Comparison of ENCODE assay signal across 8 mouse cellular contexts in genomic region chr10:21158111-21158917, GRCm38 (mm10). TPM values are rescaled to one million over a fixed set of nuclear protein-coding genes. Genes with fewer than 3 reads are reported as not detected.
A peak's percentile ranks its signal among the peaks of the same experiment; 100 is the strongest.
DNase-seq lines count a peak whose midpoint lies in the region; ATAC-seq and TF ChIP-seq lines count a peak whose summit lies in the region.

No protein-coding gene starts in this region.

- H3K79me2 ChIP-seq in liver, adult 2 months (ENCODE audit: control insufficient read depth, insufficient read depth, low read length) = no peaks in the 10 kb centered on the region

- H3K4me3 ChIP-seq in bone marrow, adult 2 months (replicated peaks; ENCODE audit: control insufficient read depth, low read depth, low read length) = peak overlapping the region; percentile 82
- peak overlapping the region; percentile 65 for H3K4me3 ChIP-seq in embryonic facial prominence, embryonic 15.5 days (replicated peaks)
- H3K4me3 ChIP-seq in hindbrain, embryonic 12.5 days = peak overlapping the region; percentile 73
- H3K4me3 ChIP-seq in liver, adult 2 months (ENCODE audit: insufficient read depth, low read depth, low read length) = peak overlapping the region; percentile 56; the same call in 1 of the 2 replicates

- peak overlapping the region; percentile 87 for H3K27ac ChIP-seq in bone marrow, adult 2 months (ENCODE audit: control insufficient read depth, insufficient read depth, low read depth, low read length, poor library complexity)
- no peak overlapping the region for H3K27ac ChIP-seq in embryonic facial prominence, embryonic 15.5 days (replicated peaks)
- no peak overlapping the region for H3K27ac ChIP-seq in hindbrain, embryonic 12.5 days
- no peak overlapping the region for H3K27ac ChIP-seq in liver, adult 2 months (replicated peaks; ENCODE audit: insufficient read depth, low read depth, low read length)

- WGBS in bone marrow, adult 2 months = under 1% methylated on average over 19 of the region's 19 CpGs
- 3% methylated on average over 19 of the region's 19 CpGs for WGBS in embryonic facial prominence, embryonic 15.5 days
- 4% methylated on average over 19 of the region's 19 CpGs for WGBS in hindbrain, embryonic 12.5 days
- 5% methylated on average over 19 of the region's 19 CpGs for whole genome bisulfite sequencing in liver, adult 2 months

- DNase-seq in left cerebral cortex, adult 18-20 months (ENCODE audit: low spot score in 2 of 2) = peak; percentile 29 to 31
- no peak for DNase-seq in left cerebral cortex, adult 11 months (ENCODE audit: low spot score)
- DNase-seq in liver, adult 2 months (ENCODE audit: extremely low read depth, low read depth, low spot score) = no peak
- DNase-seq in naive thymus-derived CD4-positive, alpha-beta T cell, adult 2 months (ENCODE audit: low read depth) = peak; percentile 73
- peak; percentile 39 for DNase-seq in testis, postnatal 14 days (ENCODE audit: low spot score)

- no peaks in the 10 kb centered on the region for H3K9me3 ChIP-seq in embryonic facial prominence, embryonic 15.5 days (replicated peaks)
- H3K9me3 ChIP-seq in hindbrain, embryonic 12.5 days (replicated peaks) = no peaks in the 10 kb centered on the region

- H3K27me3 ChIP-seq in embryonic facial prominence, embryonic 15.5 days = peaks cover 18% of the 10 kb centered on the region
- peaks cover 29% of the 10 kb centered on the region for H3K27me3 ChIP-seq in hindbrain, embryonic 12.5 days
- H3K27me3 ChIP-seq in liver, adult 2 months (ENCODE audit: control insufficient read depth, insufficient read depth, low read length) = peaks cover 27% of the 10 kb centered on the region

- peak; percentile 68 for TF ChIP-seq CTCF in bone marrow, adult 2 months (IDR thresholded peaks at IDR 0.05; ENCODE audit: control insufficient read depth, insufficient read depth, low read length)
- TF ChIP-seq CTCF in liver, adult 2 months (IDR thresholded peaks at IDR 0.05; ENCODE audit: low read depth, low read length) = peak; percentile 36

- H3K4me2 ChIP-seq in embryonic facial prominence, embryonic 15.5 days (replicated peaks) = peak overlapping the region; percentile 100
- H3K4me2 ChIP-seq in hindbrain, embryonic 12.5 days (replicated peaks) = peak overlapping the region; percentile 99

- H3K9ac ChIP-seq in embryonic facial prominence, embryonic 15.5 days = no peak overlapping the region
- peak overlapping the region; percentile 76 for H3K9ac ChIP-seq in hindbrain, embryonic 12.5 days
- H3K9ac ChIP-seq in liver, adult 2 months (ENCODE audit: low read depth, low read length) = no peak overlapping the region

- TF ChIP-seq POLR2A in bone marrow, adult 2 months (IDR thresholded peaks at IDR 0.05; ENCODE audit: borderline replicate concordance, control insufficient read depth, low read depth, low read length) = no peak
- no peak for TF ChIP-seq POLR2A in liver, adult 2 months (IDR thresholded peaks at IDR 0.05; ENCODE audit: extremely low read depth, insufficient read depth, low read length)

- no peak for ATAC-seq in embryonic facial prominence, embryonic 15.5 days (ENCODE audit: insufficient number of reproducible peaks, low FRiP score, low TSS enrichment, low read depth)
- no peak for ATAC-seq in hindbrain, embryonic 12.5 days (ENCODE audit: low FRiP score)

- H3K36me3 ChIP-seq in embryonic facial prominence, embryonic 15.5 days = no peaks in the 10 kb centered on the region
- H3K36me3 ChIP-seq in hindbrain, embryonic 12.5 days = no peaks in the 10 kb centered on the region
- H3K36me3 ChIP-seq in liver, adult 2 months (ENCODE audit: control insufficient read depth, insufficient read depth, low read length) = no peaks in the 10 kb centered on the region

- H3K4me1 ChIP-seq in bone marrow, adult 2 months (ENCODE audit: control insufficient read depth, insufficient read depth, low read length) = peaks cover 7% of the 10 kb centered on the region
- peaks cover 29% of the 10 kb centered on the region for H3K4me1 ChIP-seq in embryonic facial prominence, embryonic 15.5 days
- H3K4me1 ChIP-seq in hindbrain, embryonic 12.5 days = peaks cover 19% of the 10 kb centered on the region
- H3K4me1 ChIP-seq in liver, adult 2 months (ENCODE audit: control insufficient read depth, insufficient read depth, low read length) = peaks cover 4% of the 10 kb centered on the region; the same call in 1 of the 2 replicates

RNA-seq across cellular contexts. Expression of gene Myb, which starts 2.5 kb away (rescaled TPM):
- under 1 TPM; 0.26 to 0.28 TPM for total RNA-seq in left cerebral cortex, adult 18-20 months (2021)
- 47.4 and 85.5 TPM in 2 replicates for polyA plus RNA-seq in bone marrow, adult 2 months (2011; ENCODE audit: insufficient read depth, insufficient read length, low replicate concordance, missing spikeins)
- 7.4 and 11.3 TPM in 2 replicates for polyA plus RNA-seq in embryonic facial prominence, embryonic 15.5 days (2015; fragmentation: Nextera tagmentation; extraction: Ambion mirVana)
- polyA plus RNA-seq in hindbrain, embryonic 12.5 days (2016; fragmentation: Nextera tagmentation; extraction: Ambion mirVana) = 4.6 and 5.3 TPM in 2 replicates
- total RNA-seq in liver, adult 2 months (2014; rRNA removed) = 0.09 TPM in 1 of 2 replicates, not detected in the other
- polyA plus RNA-seq in liver, adult 2 months (2012; rRNA removed) = 0.10 TPM in 1 of 2 replicates, not detected in the other

Comparison
In these comparisons a context has a peak if more than half of its experiments do, and no peak if none do; other contexts are left out.
1. DNase-seq: peak in left cerebral cortex, adult 18-20 months (2 of 2), naive thymus-derived CD4-positive, alpha-beta T cell, adult 2 months (single experiment) and testis, postnatal 14 days (single experiment); none in left cerebral cortex, adult 11 months (single experiment) and liver, adult 2 months (single experiment).
2. Peak in every context shown above with its lines, with median percentiles within 50 percentile points of each other: H3K4me3 ChIP-seq.